Mouse (Mus musculus) 3134 (cell line): ENCODE data around the gene Hoxa4.

ENCODE experiments used
- DNase-seq: peaks from one replicate; pipeline ENCODE4 v3.0.0-alpha.2; 2011; ENCODE audit warnings: low spot score; ENCODE audit not compliant: insufficient read length; ENCODE audit errors: extremely low read depth

Hoxa4 gene

DNA sequence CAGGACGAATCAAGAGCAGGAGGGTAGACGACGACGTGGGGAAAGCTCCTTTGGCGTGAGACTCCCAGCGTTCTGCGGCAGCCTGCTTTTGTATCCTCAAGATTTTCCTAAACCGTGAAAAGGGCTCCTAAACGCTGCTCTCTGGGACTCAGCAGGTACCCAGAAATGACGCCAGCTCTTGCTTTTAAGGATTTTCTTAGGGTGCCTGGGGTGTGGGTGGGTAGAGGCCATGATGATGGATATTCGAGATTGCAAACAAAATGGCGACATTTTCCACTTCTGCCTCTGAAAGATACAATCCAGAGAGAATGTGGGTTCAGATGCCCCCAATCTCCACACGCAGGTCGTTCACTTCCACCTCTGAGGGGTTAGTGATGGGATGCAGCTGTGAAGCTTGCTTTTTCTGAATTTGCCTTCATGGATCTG, 23.8 kb downstream of the Hoxa4 start:
- no peak for DNase-seq

DNA sequence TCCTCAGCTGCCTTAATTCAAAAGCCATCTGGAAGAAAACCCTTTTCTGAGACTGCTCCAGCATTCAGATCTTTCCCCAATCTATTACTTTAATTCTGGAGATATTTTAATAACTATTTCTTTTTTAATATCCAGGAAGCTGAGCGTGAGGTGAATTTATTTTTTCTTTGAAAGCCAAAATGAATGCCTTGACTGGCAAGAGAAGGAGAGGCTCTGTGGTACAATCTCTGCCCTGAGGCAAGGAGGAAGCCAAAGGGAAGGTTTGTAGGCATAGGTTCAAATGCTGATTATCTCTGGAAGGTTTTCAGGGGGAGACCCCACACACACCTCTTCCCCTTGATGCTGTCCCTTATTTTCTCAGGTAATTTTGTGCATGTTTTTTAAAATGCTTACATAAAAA, 24.4 kb downstream of the Hoxa4 start:
- DNase-seq: no peak

DNA sequence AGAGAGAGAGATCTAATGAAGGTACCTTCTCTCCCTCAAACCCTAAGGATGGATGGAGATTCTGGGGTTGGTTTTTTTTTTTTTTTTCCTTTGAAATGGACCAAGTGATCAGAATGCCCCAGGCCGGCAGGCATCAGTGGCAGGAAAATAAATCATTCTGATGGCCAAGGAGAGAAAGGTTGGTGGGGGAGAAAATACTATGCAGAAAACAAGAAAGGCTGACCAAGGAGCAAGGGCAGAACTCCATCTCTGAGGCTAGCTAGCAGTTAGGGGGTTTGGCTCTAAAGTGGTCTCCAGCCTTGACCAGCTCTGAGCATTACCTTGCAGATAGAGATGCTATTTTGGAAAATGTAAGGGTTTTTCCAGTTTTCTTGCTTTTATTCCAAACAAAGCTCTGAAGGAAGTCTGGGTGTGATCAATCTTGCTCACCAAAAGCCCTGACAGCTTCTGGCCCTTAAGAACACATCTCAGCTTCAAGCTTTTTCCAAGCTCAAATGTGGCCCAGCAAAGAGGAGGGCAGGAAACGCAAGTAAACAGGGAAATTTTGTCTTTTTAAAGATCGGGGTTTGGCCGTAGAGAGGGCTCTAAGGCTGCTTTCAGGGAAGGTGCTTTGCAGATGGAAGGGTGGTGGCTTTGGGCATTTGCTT, 25.0 kb downstream of the Hoxa4 start:
- DNase-seq: no peak

DNA sequence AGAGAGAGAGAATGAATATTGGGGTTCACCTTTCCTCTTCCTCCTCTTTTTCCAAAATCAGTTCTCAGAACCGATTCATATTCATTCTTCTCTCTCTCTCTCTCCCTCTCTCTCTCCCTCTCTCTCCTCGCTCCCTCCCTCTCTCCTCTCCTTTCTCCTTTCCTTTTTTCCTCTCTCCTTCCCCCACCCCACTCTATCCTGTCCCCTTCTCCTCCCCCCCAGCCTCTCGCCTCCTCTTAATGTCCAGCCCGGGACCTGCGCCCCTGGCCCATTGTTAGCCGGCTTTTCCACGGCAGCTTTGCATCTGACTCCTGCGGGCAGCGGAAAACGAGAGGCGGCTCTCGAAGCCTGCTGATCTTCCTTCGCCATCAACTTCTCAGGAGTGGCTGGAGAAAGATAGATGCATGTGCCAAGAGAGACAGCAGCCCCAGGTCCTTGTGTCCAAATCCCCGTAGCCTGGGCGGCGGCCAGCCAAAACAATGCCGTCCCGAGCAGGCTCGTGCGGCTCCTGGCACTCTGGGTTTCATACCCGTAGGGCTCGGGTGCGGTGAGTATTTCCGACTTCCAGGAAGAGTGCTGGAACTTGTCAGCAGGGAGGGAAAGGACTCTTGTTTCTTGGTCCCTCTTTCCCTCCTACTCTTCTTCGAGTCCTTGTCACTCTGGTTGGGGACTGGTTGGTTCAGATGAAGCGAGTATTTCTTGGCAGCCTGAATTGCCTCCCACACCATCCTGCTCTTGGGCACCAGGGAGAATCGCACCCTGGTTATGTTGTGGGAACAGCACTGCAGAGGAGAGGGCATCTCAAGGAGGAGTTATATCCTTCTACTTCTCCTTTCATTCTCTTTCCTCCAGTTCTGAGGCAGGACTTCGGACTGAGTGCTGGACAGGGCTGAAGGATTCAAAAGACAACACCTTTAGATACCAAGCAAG, 25.8 kb downstream of the Hoxa4 start:
- no peak for DNase-seq

DNA sequence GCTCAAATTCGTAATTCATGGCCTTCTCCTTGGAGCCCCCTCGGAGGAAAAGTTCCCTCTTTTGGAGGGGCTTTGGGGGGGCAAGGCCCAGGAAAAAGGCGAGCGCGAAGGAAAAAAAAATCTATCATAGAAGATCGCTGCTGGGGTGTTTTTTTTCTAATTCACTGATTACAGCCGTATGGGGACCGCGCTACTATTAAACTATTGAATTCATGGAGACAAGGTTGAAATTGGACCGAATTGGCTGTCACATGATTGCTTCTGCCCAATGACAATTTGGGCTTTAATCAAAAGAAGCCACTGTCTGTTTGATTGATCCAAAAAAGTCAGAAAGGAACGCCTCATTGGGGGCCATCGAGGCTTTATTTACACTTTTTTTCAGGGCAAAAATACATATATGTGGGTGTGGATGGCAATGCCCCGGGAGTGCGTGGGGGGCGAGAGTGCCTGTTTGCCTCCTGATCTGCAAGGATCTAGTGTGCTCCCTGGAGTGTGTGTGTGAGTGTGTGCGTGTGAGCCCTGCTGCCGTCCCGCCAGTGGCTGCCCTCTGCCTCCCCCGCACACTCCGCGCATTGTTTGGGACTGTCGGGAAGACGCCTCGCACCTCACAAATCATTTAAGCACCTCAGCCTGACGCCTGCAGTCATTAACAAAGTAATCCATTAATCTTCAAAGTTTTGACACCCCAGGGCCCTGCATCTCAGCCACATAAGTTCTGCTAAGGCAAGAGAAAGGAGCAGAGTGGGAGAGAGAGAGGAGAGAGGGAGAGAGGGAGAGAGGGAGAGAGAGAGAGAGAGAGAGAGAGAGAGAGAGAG, 26.7 kb downstream of the Hoxa4 start, which contains the start of gene Hoxa2:
Gene Hoxa2 (minus strand): TSS at position 206 of the 815 bp plus-strand sequence.
- no peak for DNase-seq

DNA sequence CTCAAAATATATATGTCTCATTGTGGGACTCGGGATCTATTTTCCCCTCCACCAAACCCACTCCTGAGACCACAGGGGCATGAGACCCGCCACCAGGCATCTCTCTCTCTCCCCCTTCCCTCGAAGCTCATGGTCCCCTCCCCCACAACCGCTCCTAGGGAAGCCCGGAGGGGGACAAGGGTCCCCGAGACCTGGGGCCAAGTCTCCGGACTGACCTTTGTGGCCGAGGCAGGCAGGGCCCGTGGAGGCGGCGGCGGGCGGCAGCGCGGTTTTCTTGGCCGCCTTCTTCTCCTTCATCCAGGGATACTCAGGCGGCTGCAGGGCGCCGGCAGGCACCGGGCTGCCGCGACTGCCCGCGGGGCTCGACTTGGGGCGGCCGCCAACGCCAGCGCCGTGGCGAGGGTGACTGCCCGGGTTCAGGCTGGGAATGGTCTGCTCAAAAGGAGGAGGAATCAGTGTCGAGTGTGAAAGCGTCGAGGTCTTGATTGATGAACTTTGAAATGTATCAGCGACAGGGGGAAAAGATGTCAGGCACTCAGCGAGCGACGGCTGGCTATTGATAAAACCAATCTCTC, 27.4 kb downstream of the Hoxa4 start:
- DNase-seq: no peak

DNA sequence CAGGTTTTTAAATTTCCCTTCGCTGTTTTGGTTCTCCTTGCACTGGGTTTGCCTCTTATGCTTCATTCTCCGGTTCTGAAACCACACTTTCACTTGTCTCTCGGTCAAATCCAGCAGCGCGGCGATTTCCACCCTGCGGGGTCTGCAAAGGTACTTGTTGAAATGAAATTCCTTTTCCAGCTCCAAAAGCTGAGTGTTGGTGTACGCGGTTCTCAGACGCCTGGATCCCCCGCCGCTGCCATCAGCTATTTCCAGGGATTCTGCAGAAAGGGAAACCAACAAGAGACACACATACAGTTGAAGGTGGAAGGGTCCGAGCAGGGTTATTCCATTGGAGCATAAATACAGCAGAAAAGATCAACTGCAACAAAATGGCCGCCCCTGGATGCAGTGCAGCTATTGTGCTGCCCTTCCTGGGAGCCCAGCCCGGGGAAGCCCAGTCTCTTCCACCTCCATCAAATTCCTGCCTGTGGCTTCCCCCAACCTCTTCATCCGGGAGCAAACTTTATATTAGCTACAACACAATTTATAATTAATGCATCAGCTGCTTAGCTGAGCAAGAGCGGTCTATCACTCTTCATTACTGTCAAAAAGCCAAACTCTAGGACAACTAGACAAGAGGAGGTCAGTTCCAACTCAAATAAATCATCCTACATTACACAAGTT, 28.1 kb downstream of the Hoxa4 start:
- DNase-seq: no peak

DNA sequence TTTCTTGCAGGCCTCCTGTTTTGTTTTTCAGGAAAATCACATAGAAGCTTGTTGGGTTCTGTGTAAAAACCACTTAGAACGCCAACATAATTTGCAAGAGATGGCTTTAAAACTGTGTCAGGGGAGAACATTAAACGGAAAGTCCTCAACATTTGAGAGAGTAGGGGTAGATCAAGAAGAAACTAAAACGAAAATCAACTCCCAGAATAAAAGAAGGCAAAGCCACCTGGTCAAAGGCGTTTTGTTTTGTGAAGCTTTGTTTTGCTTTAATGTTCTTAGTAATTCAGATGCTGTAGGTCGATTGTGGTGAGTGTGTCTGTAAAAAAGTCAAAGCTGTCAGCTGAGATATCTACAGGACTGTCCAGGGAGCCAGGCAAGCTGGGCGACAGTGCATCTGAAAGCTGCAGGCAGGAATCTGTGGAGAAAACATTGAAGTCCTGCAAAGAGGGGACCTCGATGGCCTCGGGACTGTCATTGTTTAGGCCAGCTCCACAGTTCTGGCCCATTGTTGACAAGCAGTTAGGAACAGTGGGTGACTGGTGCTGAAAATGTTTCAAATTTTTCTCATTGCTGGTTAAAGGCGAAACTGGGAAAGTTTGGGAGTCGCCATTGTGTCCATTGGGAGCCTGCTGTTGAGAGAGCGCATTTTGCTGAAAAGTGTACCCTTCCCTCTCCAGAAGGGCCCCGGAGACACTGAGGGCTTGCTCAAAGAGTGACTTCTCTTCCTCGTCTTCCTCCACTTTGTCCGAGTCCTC, 28.8 kb downstream of the Hoxa4 start:
- no peak for DNase-seq

DNA sequence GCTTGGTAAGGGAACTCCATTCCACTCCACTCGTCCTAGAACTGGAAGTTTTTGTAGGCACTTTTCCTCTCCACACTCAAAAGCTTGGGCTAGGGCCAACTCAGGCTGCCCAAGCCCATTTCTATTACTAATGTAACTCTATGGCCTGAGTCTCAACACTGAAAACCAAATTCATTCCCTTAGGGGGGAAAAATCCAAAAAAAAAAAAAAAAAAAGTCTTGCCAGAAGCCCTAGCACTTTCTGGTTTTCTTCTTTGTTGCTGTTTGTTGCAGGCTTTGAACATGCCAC, 29.5 kb downstream of the Hoxa4 start:
- DNase-seq: no peak

DNA sequence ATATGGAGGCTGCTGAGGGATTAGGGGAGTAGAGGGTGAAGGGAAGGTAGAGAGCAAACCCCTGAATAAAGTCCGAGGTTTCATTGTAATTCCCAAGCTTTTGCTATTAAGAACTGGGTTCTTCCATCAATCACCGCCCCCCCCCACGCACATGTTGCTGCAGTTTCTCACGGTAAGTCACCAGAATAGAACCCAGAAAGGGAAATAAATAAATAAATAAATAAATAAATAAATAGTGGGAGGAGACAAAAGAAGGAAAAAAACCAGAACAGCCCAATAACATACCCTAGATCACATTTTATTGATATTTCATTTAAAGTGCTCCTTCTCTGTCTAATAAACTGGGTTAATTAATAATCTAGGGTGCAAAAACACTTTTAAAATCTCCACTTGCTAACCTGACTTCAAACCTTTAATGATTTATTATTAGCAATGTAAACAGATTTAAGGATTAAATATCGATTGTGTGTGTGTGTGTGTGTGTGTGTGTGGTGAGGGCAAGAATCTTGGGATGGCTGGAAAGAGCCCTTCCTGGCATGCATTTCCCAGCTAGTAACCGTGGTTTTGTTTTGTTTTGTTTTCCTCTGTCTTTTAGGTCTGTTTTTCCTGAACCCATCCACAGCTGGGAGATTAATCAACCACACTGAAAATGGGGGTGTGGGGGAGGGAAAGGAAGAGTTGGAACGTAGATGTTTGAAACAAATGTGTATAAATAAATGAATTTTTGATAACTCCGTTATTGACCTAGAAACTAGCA, 30.0 kb downstream of the Hoxa4 start:
- DNase-seq: no peak

DNA sequence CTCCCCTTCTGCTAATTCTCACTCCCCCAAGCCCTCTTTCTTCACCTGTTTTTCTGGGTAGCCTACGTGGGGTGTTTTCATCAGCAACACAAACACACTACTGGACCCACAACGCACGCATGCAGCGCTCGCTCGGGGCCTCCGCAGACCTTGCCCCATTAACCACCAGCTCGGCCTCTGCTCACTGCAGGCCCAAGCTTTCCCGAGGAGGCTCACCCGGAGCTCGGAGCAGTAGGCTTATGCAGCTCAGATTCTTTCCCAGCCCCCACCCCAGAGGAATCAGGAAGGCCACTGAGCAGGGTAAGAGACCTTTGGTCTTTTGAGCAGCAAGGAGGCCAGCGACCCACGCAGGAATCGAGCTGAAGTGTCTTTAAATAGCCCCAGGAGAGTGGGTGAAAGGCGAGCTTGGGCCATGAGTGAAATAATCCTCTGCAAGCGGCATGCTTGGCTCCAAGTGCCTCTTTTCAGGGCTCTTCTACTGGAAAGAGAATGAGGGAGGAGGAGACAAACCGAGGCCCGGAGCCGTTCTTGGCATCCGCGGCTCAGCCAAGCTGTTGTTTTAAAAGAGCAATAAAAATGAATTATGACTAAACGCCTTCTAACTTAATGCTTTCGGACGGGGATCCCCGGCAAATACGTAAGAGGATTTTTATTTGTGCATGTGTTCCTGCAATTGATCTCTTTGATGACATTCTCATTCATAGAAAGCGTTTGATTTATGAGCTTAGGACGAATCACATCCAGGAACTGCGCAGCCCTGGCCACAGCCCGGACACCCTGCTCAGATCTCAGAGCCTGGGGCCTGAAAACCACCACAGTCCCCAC, 30.8 kb downstream of the Hoxa4 start:
- DNase-seq: peak; percentile 50

DNA sequence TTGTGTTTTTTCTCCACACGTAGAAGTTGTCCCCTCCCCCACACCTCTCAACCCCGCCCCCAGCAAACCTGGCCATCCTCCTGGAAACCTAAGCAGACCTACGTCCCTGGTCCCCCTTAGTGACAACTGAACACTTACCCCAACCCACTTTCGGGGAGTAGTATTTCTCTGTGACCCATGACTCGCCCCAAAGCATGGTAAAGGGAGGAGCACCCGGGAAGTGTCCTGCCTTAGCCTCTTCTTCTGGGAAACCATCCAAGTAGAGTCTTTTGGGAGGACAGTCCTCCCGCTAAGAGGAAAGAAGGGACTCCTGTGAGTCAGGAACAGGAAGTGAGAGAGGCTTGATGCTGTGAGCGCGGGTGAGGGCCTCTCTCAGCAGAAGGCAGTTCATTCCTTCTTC, 31.6 kb downstream of the Hoxa4 start:
- DNase-seq: peak; percentile 67

DNA sequence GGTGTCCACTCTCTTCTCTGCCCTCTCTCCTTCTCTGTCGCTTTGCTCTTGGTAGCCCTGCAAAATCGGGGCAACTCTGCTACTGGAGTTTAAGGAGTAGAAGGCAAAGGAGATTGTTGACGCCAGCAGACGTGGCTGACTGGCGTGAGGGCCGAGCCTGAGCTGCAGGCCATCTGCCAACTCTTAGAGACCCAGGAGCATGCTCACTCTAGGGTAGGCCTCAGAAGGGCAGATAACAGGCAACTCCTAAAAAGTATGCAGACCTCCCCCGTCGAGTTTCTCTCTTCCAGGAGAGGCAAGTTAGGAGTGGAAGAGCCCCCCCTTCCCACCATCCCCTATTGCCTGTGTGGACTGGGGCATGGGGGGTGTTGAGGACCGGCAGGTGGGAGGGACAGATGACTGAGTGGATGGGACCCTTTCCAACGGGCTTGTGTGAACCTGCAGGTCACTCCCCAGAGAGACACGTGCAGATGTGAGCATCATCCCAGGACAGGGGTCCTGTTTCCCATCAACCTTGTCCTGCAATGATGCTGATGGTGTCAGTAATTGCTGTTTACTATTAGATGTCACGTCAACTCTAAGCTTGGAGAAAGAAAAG, 32.3 kb downstream of the Hoxa4 start:
- DNase-seq: peak; percentile 61

DNA sequence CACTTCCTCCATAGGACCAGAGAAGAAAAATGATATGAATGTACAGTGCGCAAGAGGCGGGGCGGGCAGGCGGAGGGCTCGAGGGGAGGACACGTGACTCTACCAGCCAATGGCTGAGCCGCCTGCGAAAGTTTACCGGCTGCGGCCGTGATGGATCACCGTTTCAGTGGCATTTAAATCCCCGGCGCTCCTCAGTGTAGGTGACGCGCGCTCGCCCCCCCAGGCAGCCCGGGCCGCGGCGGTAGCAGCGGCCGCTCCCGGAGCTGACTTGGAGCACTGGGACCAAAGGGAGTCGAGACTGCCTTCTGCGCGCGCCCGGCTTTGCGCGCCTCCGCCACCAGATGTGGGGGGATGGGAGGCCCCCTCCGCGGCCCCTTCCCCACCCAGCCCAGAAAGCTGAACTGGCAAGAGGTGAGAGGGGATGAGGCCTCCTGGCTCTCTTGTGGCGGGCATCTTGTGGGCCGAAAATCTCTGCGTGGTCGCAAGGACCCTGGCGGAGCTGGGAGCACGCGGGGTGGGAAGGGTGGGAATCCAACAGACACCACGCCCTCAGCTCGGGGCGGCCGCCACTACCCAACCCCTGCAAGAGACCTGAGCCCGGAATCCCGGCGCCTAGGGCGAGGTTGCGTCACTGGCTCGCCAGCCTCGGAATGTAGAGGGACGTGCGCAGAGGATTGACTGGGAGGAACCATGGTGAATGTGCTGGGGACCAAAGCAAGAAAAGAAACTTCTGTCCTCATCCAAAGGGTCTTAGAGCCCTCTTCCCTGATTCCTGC, 33.1 kb downstream of the Hoxa4 start, which contains the start of gene Hoxa1:
Gene Hoxa1 (minus strand): TSS at position 42 of the 776 bp plus-strand sequence.
- DNase-seq: peak; percentile 88

DNA sequence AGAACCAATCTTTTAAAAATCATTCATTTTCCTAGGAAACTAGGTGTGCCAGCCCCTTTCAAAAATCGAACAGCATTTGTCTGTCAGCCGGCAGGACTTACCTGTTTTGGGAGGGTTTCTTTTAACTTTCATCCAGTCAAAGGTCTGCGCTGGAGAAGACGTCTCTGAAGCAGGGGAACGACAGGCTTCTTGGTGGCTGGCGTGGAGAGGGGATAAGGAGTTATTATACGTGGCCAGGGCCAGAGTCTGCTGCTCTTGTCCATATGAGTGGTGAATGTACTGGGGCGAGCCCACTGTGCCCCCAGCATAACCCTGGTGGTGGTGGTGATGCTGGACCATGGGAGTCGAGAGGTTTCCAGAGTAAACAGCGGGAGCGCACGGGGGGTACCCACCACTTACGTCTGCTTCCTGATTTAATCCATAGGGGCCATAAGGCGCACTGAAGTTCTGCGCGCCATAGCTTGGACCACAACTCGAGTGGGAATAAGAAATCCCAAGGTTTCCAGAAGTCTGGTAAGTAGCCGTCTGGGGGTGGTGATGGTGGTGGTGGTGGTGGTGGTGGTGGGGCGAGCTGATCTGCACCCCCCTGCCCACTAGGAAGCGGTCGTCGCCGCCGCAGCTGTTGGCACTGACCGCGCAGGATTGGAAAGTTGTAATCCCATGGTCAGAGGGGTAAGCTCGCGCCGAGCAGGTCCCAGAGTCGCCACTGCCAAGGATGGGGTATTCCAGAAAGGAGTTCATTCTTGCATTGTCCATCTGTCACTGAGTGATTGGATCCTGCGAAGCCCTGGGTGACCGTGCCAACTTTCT, 33.9 kb downstream of the Hoxa4 start:
- DNase-seq: no peak

DNA sequence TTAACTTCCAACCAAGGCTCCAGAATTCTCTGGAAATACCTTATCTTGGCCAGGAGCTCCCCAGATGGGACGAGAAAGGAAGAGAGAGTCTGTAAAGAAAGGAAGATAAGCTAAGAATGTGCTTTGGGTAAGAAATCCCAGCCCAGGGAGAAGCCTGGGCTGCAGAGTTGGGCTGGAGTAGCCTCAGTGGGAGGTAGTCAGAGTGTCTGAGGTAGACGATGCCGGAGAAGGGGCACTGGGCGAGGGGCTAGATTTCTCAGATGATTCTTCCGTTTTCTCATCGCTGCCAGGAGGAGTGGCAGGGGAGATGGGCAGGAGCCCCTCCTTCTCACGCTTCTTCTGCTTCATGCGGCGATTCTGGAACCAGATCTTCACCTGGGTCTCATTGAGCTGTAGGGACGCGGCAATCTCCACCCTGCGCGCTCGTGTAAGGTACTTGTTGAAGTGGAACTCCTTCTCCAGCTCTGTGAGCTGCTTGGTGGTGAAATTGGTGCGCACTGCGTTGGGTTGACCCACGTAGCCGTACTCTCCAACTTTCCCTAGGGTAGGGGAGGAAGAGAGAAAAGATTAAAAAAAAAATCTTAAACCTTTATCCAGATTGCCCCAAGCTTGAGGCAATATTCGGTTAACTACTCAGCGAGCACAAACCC, 34.9 kb downstream of the Hoxa4 start:
- DNase-seq: no peak
